Mouse (Mus musculus) embryonic facial prominence, embryonic 14.5 days (tissue): ENCODE results near the gene B4galnt4. TPM values are rescaled to one million over a fixed set of nuclear protein-coding genes. Genes with fewer than 3 reads are reported as not detected.

Source experiments
- ATAC-seq: fragments of 200-750 bp; cut with Nextera tagmentation; 2 replicates; pipeline ENCODE4 v1.8.0; 2017; ENCODE audit warnings: low read depth, moderate number of reproducible peaks, moderate TSS enrichment
- DNase-seq: peaks from one replicate; pipeline ENCODE4 v3.0.0-alpha.2; 2015; ENCODE audit warnings: low spot score
- H3K27ac ChIP-seq: fragments of 300-500 bp; sonication (generic); replicated peaks from 2 replicates; pipeline ENCODE4 v1.5.1; 2014; ENCODE audit warnings: low read depth, mild to moderate bottlenecking, low read length, moderate library complexity
- H3K27me3 ChIP-seq: fragments of 300-500 bp; sonication (generic); replicated peaks from 2 replicates; pipeline ENCODE4 v1.6.1; 2014; ENCODE audit warnings: low read length; ENCODE audit not compliant: control insufficient read depth, insufficient read depth
- H3K36me3 ChIP-seq: fragments of 300-500 bp; sonication (generic); 2 replicates; pipeline ENCODE4 v1.6.1; 2014; ENCODE audit warnings: low read length, mixed read lengths; ENCODE audit not compliant: control insufficient read depth, insufficient read depth
- H3K4me1 ChIP-seq: fragments of 300-500 bp; sonication (generic); 2 replicates; pipeline ENCODE4 v1.6.1; 2014; ENCODE audit warnings: antibody characterized with exemption, low read length; ENCODE audit not compliant: control insufficient read depth, insufficient read depth
- H3K4me2 ChIP-seq: fragments of 300-500 bp; sonication (generic); 2 replicates; pipeline ENCODE4 v1.6.1; 2014; ENCODE audit warnings: low read depth, mild to moderate bottlenecking, low read length, moderate library complexity, mixed read lengths
- H3K4me3 ChIP-seq: fragments of 300-500 bp; sonication (generic); 2 replicates; pipeline ENCODE4 v1.5.1; 2014; ENCODE audit warnings: low read depth, mild to moderate bottlenecking, low read length
- H3K9ac ChIP-seq: fragments of 300-500 bp; sonication (generic); 2 replicates; pipeline ENCODE4 v1.6.1; 2014; ENCODE audit warnings: low read depth, mild to moderate bottlenecking, low read length, moderate library complexity, mixed read lengths
- H3K9me3 ChIP-seq: fragments of 300-500 bp; sonication (generic); 2 replicates; pipeline ENCODE4 v1.6.1; 2016; ENCODE audit warnings: low read length; ENCODE audit not compliant: control insufficient read depth
- WGBS: fragments of 180-500 bp; shearing (Covaris S2); extraction: QIAGEN DNeasy Blood & Tissue Kit; methylation state at CpG from one replicate; pipeline ENCODE4 v1.1.7; 2014; 5-methylcytosine and 5-hydroxymethylcytosine counted together
- polyA plus RNA-seq: library from polyadenylated mRNA; unstranded; fragments of >200 nt; fragmentation: Nextera tagmentation; extraction: Ambion mirVana; gene quantifications from 2 replicates; pipeline ENCODE4 v1.2.1, GENCODE M21; 2014

The B4galnt4 gene
- polyA plus RNA-seq, 1 experiment from 2014 or later = 6.6 TPM

- H3K4me2 ChIP-seq = peak within 1 kb of the TSS; percentile 33
- no peaks in the 10 kb centered on the region for H3K9me3 ChIP-seq
- ATAC-seq = peak; percentile 38; the same call in 1 of the 2 replicates
- no peak within 1 kb of the TSS for H3K27ac ChIP-seq
- no peaks in the 10 kb centered on the region for H3K4me1 ChIP-seq
- H3K4me3 ChIP-seq = no peak within 1 kb of the TSS
- 0 out of 2 replicates have a peak within 1 kb of the TSS, but pooled peaks have one; percentile 14 for H3K9ac ChIP-seq
- H3K27me3 ChIP-seq = 0 out of 2 replicates have a peak, but pooled peaks cover 3% of the 10 kb centered on the region
- H3K36me3 ChIP-seq = no peaks in the 10 kb centered on the region
- WGBS = 7% methylated on average over 7 of the region's 9 CpGs
- DNase-seq = peak; percentile 61
These were observed 56.7 kb downstream of the B4galnt4 start, which contains the start of gene Ano9 for GRCm38 (mm10) chr7:141117636-141118035. Ano9 (minus strand) TSS chr7:141117806.

- no peak for DNase-seq
- WGBS = 61% methylated on average over 3 of the region's 3 CpGs
- no peaks in the 10 kb centered on the region for H3K4me1 ChIP-seq
- no peaks in the 10 kb centered on the region for H3K36me3 ChIP-seq
- no peaks in the 10 kb centered on the region for H3K9me3 ChIP-seq
- no peak overlapping the region for H3K27ac ChIP-seq
- no peak overlapping the region for H3K9ac ChIP-seq
- ATAC-seq = no peak
- no peak overlapping the region for H3K4me2 ChIP-seq
- no peak overlapping the region for H3K4me3 ChIP-seq
- H3K27me3 ChIP-seq = 0 out of 2 replicates have a peak, but pooled peaks cover 3% of the 10 kb centered on the region
These were observed 58.6 kb downstream of the B4galnt4 start for GRCm38 (mm10) chr7:141119487-141119886.

- no peak overlapping the region for H3K27ac ChIP-seq
These were observed 59.7 kb downstream of the B4galnt4 start for GRCm38 (mm10) chr7:141120605-141121004.

GRCm38 (mm10) chr7:141121051-141121531, 60.2 kb downstream of the B4galnt4 start:
- DNase-seq = no peak
- WGBS = 77% methylated on average over 5 of the region's 5 CpGs
- no peak for ATAC-seq

More at GRCm38 (mm10) chr7:141120605-141121004, 59.7 kb downstream of the B4galnt4 start:
- no peaks in the 10 kb centered on the region for H3K4me1 ChIP-seq
- WGBS = 82% methylated on average over 3 of the region's 3 CpGs
- H3K36me3 ChIP-seq = no peaks in the 10 kb centered on the region
- 0 out of 2 replicates have a peak, but pooled peaks cover 3% of the 10 kb centered on the region for H3K27me3 ChIP-seq
- H3K4me2 ChIP-seq = no peak overlapping the region
- no peak overlapping the region for H3K9ac ChIP-seq
- H3K9me3 ChIP-seq = no peaks in the 10 kb centered on the region
- DNase-seq (no peak), ATAC-seq (no peak)
- no peak overlapping the region for H3K4me3 ChIP-seq

More at GRCm38 (mm10) chr7:141121051-141121531, 60.2 kb downstream of the B4galnt4 start:
- Histone ChIP-seq H3K27ac (no peak overlapping the region), H3K9ac (no peak overlapping the region), H3K4me1 (no peaks in the 10 kb centered on the region), H3K4me3 (no peak overlapping the region), H3K36me3 (no peaks in the 10 kb centered on the region), H3K27me3 (0 out of 2 replicates have a peak, but pooled peaks cover 3% of the 10 kb centered on the region), H3K9me3 (no peaks in the 10 kb centered on the region), H3K4me2 (no peak overlapping the region)

Other genes with a start within 250 kb of the B4galnt4 start
- gene Zfp941, start 238.9 kb upstream of the B4galnt4 start, polyA plus RNA-seq = 1.4 and 2.3 TPM in 2 replicates
- gene Urah, start 226.1 kb upstream of the B4galnt4 start, polyA plus RNA-seq = 7.6 and 12.9 TPM in 2 replicates
- gene Scgb1c1, start 215.6 kb upstream of the B4galnt4 start, polyA plus RNA-seq = 0.88 and 3.6 TPM in 2 replicates
- not detected in 2 replicates for gene Odf3, start 213.3 kb upstream of the B4galnt4 start, polyA plus RNA-seq
- gene Gm45785, start 204.8 kb upstream of the B4galnt4 start, polyA plus RNA-seq = not detected in 2 replicates
- 76.0 and 80.0 TPM in 2 replicates for gene Ric8a, start 204.1 kb upstream of the B4galnt4 start, polyA plus RNA-seq
- gene Bet1l, start 203.5 kb upstream of the B4galnt4 start, polyA plus RNA-seq = 65.4 and 75.3 TPM in 2 replicates
- gene Psmd13, start 179.1 kb upstream of the B4galnt4 start, polyA plus RNA-seq = 127 and 140 TPM in 2 replicates
- gene Sirt3, start 178.8 kb upstream of the B4galnt4 start, polyA plus RNA-seq = 18.3 and 19.9 TPM in 2 replicates
- 55.5 and 92.1 TPM in 2 replicates for gene Cox8b, start 160.7 kb upstream of the B4galnt4 start, polyA plus RNA-seq
- gene Nlrp6, start 140.2 kb upstream of the B4galnt4 start, polyA plus RNA-seq = 0.19 and 0.42 TPM in 2 replicates
- 22.7 and 25.5 TPM in 2 replicates for gene Pgghg, start 119.7 kb upstream of the B4galnt4 start, polyA plus RNA-seq
- gene Ifitm5, start 110.8 kb upstream of the B4galnt4 start, polyA plus RNA-seq = 108 and 179 TPM in 2 replicates
- gene Gm45717, start 105.2 kb upstream of the B4galnt4 start, polyA plus RNA-seq = 0.89 TPM in 1 of 2 replicates, not detected in the other
- gene Ifitm2, start 105.1 kb upstream of the B4galnt4 start, polyA plus RNA-seq = 1,406 and 1,438 TPM in 2 replicates
- gene Ifitm1, start 93.9 kb upstream of the B4galnt4 start, polyA plus RNA-seq = 63.4 and 76.6 TPM in 2 replicates
- gene Ifitm3, start 50.3 kb upstream of the B4galnt4 start, polyA plus RNA-seq = 170 and 178 TPM in 2 replicates
- gene Ifitm6, start 43.2 kb upstream of the B4galnt4 start, polyA plus RNA-seq = 1.6 and 2.1 TPM in 2 replicates
- gene Gm17387, start 32.0 kb upstream of the B4galnt4 start, polyA plus RNA-seq = not detected in 2 replicates
- gene Pkp3, start 17.1 kb downstream of the B4galnt4 start, polyA plus RNA-seq = 30.0 and 33.5 TPM in 2 replicates
- 4.0 and 4.4 TPM in 2 replicates for gene Sigirr, start 39.5 kb downstream of the B4galnt4 start, polyA plus RNA-seq
- 3.7 and 5.0 TPM in 2 replicates for gene Ano9, start 56.7 kb downstream of the B4galnt4 start, polyA plus RNA-seq
- 64.5 and 74.8 TPM in 2 replicates for gene Ptdss2, start 61.3 kb downstream of the B4galnt4 start, polyA plus RNA-seq
- gene Rnh1, start 111.8 kb downstream of the B4galnt4 start, polyA plus RNA-seq = 160 and 166 TPM in 2 replicates
- gene Hras, start 132.9 kb downstream of the B4galnt4 start, polyA plus RNA-seq = 122 and 142 TPM in 2 replicates
- gene Lrrc56, start 133.1 kb downstream of the B4galnt4 start, polyA plus RNA-seq = 6.0 and 7.2 TPM in 2 replicates
- 1.3 and 1.5 TPM in 2 replicates for gene Lmntd2, start 153.0 kb downstream of the B4galnt4 start, polyA plus RNA-seq
- gene Rassf7, start 154.8 kb downstream of the B4galnt4 start, polyA plus RNA-seq = 26.7 and 30.2 TPM in 2 replicates
- 59.8 and 62.7 TPM in 2 replicates for gene Phrf1, start 167.7 kb downstream of the B4galnt4 start, polyA plus RNA-seq
- 2.3 and 2.4 TPM in 2 replicates for gene Irf7, start 205.4 kb downstream of the B4galnt4 start, polyA plus RNA-seq
- 0.21 TPM in 1 of 2 replicates, not detected in the other for gene Cdhr5, start 215.7 kb downstream of the B4galnt4 start, polyA plus RNA-seq
- 9.9 and 13.8 TPM in 2 replicates for gene Sct, start 218.0 kb downstream of the B4galnt4 start, polyA plus RNA-seq
- 0.81 and 1.3 TPM in 2 replicates for gene Drd4, start 230.9 kb downstream of the B4galnt4 start, polyA plus RNA-seq